Mouse (Mus musculus) spleen, adult 2 months (tissue): ENCODE measurements around the gene Lrrd1.
"Not testable (repeated sequence)": the region's sequence is repeated elsewhere in the genome, so short reads cannot be mapped to it uniquely, and the experiment has no call there.

Experiments used
- CTCF ChIP-seq: fragments of 200-500 bp; IDR thresholded peaks from 2 replicates; pipeline ENCODE4 v1.5.1; 2011; ENCODE audit warnings: mild to moderate bottlenecking, inconsistent platforms; ENCODE audit not compliant: insufficient read depth, insufficient read length, insufficient replicate concordance; ENCODE audit errors: extremely low read depth
- POLR2A ChIP-seq: fragments of 200-500 bp; IDR thresholded peaks from 2 replicates; pipeline ENCODE4 v1.6.1; 2011; ENCODE audit warnings: low read depth, low read length, inconsistent platforms

GRCm38 (mm10) chr5:3894294-3894619 is 49.3 kb downstream of the Lrrd1 start:
- not testable (repeated sequence) for TF ChIP-seq CTCF, POLR2A
